Mouse (Mus musculus) heart, embryonic 11.5 days (tissue): ENCODE measurements around the gene Rgs16. TPM values are rescaled to one million over a fixed set of nuclear protein-coding genes. Genes with fewer than 3 reads are reported as not detected.

Experiments used
- ATAC-seq: fragments of 200-750 bp; cut with Nextera tagmentation; replicated peaks from 2 replicates; pipeline ENCODE4 v1.8.0; 2017; ENCODE audit warnings: moderate library complexity; ENCODE audit not compliant: insufficient number of reproducible peaks, low FRiP score, low TSS enrichment
- H3K27ac ChIP-seq: fragments of 300-500 bp; sonication (generic); 2 replicates; pipeline ENCODE4 v1.5.1; 2014; ENCODE audit warnings: mild to moderate bottlenecking, low read depth, low read length
- H3K27me3 ChIP-seq: fragments of 300-500 bp; sonication (generic); 2 replicates; pipeline ENCODE4 v1.6.1; 2014; ENCODE audit warnings: mild to moderate bottlenecking, low read length, mixed read lengths; ENCODE audit not compliant: control insufficient read depth, insufficient read depth
- H3K36me3 ChIP-seq: fragments of 300-500 bp; sonication (generic); 2 replicates; pipeline ENCODE4 v1.6.1; 2014; ENCODE audit warnings: mild to moderate bottlenecking, low read length, moderate library complexity, mixed read lengths; ENCODE audit not compliant: control insufficient read depth, insufficient read depth
- H3K4me1 ChIP-seq: fragments of 300-500 bp; sonication (generic); 2 replicates; pipeline ENCODE4 v1.6.1; 2014; ENCODE audit warnings: low read length; ENCODE audit not compliant: control insufficient read depth, insufficient read depth
- H3K4me2 ChIP-seq: fragments of 300-500 bp; sonication (generic); 2 replicates; pipeline ENCODE4 v1.6.1; 2014; ENCODE audit warnings: mild to moderate bottlenecking, moderate library complexity
- H3K4me3 ChIP-seq: fragments of 300-500 bp; sonication (generic); 2 replicates; pipeline ENCODE4 v1.5.1; 2014; ENCODE audit warnings: low read depth, low read length
- H3K9ac ChIP-seq: fragments of 300-500 bp; sonication (generic); 2 replicates; pipeline ENCODE4 v1.6.1; 2014; ENCODE audit warnings: mild to moderate bottlenecking, low read depth, low read length, moderate library complexity
- H3K9me3 ChIP-seq: fragments of 300-500 bp; sonication (generic); replicated peaks from 2 replicates; pipeline ENCODE4 v1.6.1; 2016; ENCODE audit warnings: low read length; ENCODE audit not compliant: control insufficient read depth
- WGBS: fragments of 180-500 bp; shearing (Covaris S2); extraction: QIAGEN DNeasy Blood & Tissue Kit; methylation state at CpG from one replicate; pipeline ENCODE4 v1.1.7; 2014; ENCODE audit not compliant: insufficient replicate concordance; 5-methylcytosine and 5-hydroxymethylcytosine counted together
- polyA plus RNA-seq: library from polyadenylated mRNA; unstranded; fragments of >200 nt; fragmentation: Nextera tagmentation; extraction: Ambion mirVana; gene quantifications from 2 replicates; pipeline ENCODE4 v1.2.1, GENCODE M21; 2014

Gene Rgs16
- polyA plus RNA-seq, 1 experiment from 2014 or later: 1.0 TPM

GRCm38 (mm10) chr1:153750054-153750453 is 9.9 kb downstream of the Rgs16 start:
- H3K4me2 ChIP-seq: peak overlapping the region; percentile 71
- peak overlapping the region; percentile 83 for H3K9ac ChIP-seq
- peak overlapping the region; percentile 49 for H3K4me3 ChIP-seq
- H3K36me3 ChIP-seq: no peaks in the 10 kb centered on the region
- H3K27me3 ChIP-seq: peaks cover 3% of the 10 kb centered on the region; the same call in 1 of the 2 replicates
- no peak for ATAC-seq
- 60% methylated on average over 6 of the region's 6 CpGs for WGBS
- H3K27ac ChIP-seq: no peak overlapping the region
- peaks cover 10% of the 10 kb centered on the region for H3K4me1 ChIP-seq
- no peaks in the 10 kb centered on the region for H3K9me3 ChIP-seq

DNA sequence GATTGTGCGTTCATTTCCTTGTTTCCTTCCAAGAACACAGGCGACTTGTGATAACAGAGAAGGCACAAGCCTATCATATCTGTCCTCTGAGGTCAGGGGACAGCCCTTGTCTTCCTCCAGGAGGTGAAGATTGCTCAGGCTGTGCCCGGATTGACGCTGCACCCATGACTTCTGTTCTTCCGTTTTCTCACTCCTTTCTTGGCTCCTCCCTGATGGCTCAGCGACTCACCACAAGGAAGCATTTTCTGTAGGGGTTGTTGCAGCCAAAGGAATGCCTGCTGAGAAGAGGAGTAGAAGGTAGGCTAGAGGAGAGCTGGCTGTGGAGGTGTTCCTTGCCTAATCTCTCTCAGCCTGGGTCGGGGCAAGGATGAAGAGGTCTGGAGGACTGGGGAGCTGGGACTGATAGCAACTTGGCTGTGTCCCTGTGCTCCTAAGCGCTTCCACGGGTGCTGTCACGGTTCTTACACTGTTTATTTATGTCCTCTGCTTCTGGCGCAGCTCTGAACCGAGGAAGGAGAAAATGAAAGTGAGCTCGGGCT is 11.7 kb downstream of the Rgs16 start:
- ATAC-seq: no peak
- peak overlapping the region; percentile 57 for H3K4me2 ChIP-seq
- 0 out of 2 replicates have a peak overlapping the region, but pooled peaks have one; percentile 54 for H3K27ac ChIP-seq
- no peaks in the 10 kb centered on the region for H3K9me3 ChIP-seq
- WGBS: 20% methylated on average over 13 of the region's 13 CpGs
- peaks cover 3% of the 10 kb centered on the region; the same call in 1 of the 2 replicates for H3K27me3 ChIP-seq
- peak overlapping the region; percentile 35 for H3K4me3 ChIP-seq
- H3K36me3 ChIP-seq: no peaks in the 10 kb centered on the region
- H3K4me1 ChIP-seq: peaks cover 10% of the 10 kb centered on the region
- H3K9ac ChIP-seq: peak overlapping the region; percentile 60

DNA sequence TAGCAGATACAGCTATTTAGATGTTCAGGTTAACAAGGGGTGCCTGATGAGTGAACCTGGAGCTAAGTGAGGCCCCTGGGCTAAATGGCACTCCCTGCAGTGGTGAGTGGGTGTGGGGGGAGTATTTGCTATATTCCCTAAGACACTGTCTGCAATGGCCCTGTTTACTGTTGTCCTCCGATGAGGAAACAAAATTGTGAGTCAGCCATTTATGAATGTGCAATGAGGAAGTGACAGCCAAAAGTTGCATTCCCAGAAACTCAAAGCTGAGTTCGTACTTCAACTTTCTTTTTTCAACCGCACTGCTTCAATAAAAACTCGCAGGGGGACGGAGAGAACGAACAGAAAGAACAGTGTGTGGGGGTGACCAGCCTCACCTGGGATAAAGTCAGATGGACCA is 12.4 kb downstream of the Rgs16 start:
- no peak overlapping the region for H3K9ac ChIP-seq
- no peaks in the 10 kb centered on the region for H3K36me3 ChIP-seq
- 0 out of 2 replicates have a peak overlapping the region, but pooled peaks have one; percentile 35 for H3K4me3 ChIP-seq
- 83% methylated on average over 6 of the region's 6 CpGs for WGBS
- peak overlapping the region; percentile 57 for H3K4me2 ChIP-seq
- peaks cover 3% of the 10 kb centered on the region; the same call in 1 of the 2 replicates for H3K27me3 ChIP-seq
- H3K9me3 ChIP-seq: no peaks in the 10 kb centered on the region
- H3K4me1 ChIP-seq: peaks cover 10% of the 10 kb centered on the region
- no peak overlapping the region for H3K27ac ChIP-seq
- ATAC-seq: no peak

DNA sequence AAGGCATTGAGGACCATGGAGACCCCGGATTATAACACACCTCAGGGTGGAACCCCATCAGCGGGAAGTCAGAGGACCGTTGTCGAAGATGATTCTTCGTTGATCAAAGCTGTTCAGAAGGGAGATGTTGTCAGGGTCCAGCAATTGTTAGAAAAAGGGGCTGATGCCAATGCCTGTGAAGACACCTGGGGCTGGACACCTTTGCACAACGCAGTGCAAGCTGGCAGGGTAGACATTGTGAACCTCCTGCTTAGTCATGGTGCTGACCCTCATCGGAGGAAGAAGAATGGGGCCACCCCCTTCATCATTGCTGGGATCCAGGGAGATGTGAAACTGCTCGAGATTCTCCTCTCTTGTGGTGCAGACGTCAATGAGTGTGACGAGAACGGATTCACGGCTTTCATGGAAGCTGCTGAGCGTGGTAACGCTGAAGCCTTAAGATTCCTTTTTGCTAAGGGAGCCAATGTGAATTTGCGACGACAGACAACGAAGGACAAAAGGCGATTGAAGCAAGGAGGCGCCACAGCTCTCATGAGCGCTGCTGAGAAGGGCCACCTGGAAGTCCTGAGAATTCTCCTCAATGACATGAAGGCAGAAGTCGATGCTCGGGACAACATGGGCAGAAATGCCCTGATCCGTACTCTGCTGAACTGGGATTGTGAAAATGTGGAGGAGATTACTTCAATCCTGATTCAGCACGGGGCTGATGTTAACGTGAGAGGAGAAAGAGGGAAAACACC is 13.7 kb downstream of the Rgs16 start:
- 54% methylated on average over 25 of the region's 25 CpGs for WGBS
- ATAC-seq: no peak
- 0 out of 2 replicates have a peak overlapping the region, but pooled peaks have one; percentile 8 for H3K4me2 ChIP-seq
- H3K9me3 ChIP-seq: no peaks in the 10 kb centered on the region
- 0 out of 2 replicates have a peak, but pooled peaks cover 2% of the 10 kb centered on the region for H3K4me1 ChIP-seq
- no peak overlapping the region for H3K9ac ChIP-seq
- H3K27ac ChIP-seq: no peak overlapping the region
- peaks cover 3% of the 10 kb centered on the region; the same call in 1 of the 2 replicates for H3K27me3 ChIP-seq
- no peaks in the 10 kb centered on the region for H3K36me3 ChIP-seq
- no peak overlapping the region for H3K4me3 ChIP-seq

- Histone ChIP-seq H3K36me3 (no peaks in the 10 kb centered on the region), H3K9ac (no peak overlapping the region), H3K4me2 (no peak overlapping the region), H3K27me3 (no peaks in the 10 kb centered on the region), H3K27ac (no peak overlapping the region), H3K4me3 (no peak overlapping the region), H3K9me3 (no peaks in the 10 kb centered on the region), H3K4me1 (no peaks in the 10 kb centered on the region)
- 81% methylated on average over 11 of the region's 11 CpGs for WGBS
- ATAC-seq: no peak
Observed at GRCm38 (mm10) chr1:153764136-153764535, 24.0 kb downstream of the Rgs16 start.

DNA sequence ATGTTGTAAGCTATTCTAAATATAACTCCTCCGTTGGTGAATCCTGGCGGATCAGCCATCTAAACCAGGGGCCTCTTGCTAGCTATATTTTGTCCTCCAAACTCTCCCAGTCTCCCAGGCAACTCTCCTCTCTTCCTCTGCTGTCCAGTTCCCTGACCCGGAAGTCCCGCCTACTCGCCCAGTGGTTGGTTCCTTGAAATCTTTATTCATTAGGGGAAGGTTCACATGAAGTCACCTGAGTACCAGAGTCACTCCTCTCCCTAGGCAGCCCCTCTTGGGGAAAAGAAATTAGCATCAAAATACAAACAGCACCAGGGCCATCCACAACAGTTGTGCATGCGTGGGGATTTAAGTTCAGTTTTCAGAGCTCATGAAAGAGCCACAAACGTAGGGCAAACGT is 26.1 kb downstream of the Rgs16 start:
- ATAC-seq: no peak
- no peaks in the 10 kb centered on the region for H3K9me3 ChIP-seq
- 47% methylated on average over 8 of the region's 8 CpGs for WGBS
- H3K4me2 ChIP-seq: no peak overlapping the region
- H3K4me3 ChIP-seq: no peak overlapping the region
- no peaks in the 10 kb centered on the region for H3K4me1 ChIP-seq
- no peak overlapping the region for H3K9ac ChIP-seq
- no peak overlapping the region for H3K27ac ChIP-seq
- H3K36me3 ChIP-seq: no peaks in the 10 kb centered on the region
- H3K27me3 ChIP-seq: no peaks in the 10 kb centered on the region

- Histone ChIP-seq H3K27ac (no peak overlapping the region), H3K27me3 (no peaks in the 10 kb centered on the region), H3K9me3 (no peaks in the 10 kb centered on the region), H3K36me3 (no peaks in the 10 kb centered on the region), H3K4me2 (no peak overlapping the region), H3K4me1 (no peaks in the 10 kb centered on the region), H3K4me3 (no peak overlapping the region), H3K9ac (no peak overlapping the region)
- 79% methylated on average over 1 of the region's 1 CpGs for WGBS
- ATAC-seq: no peak
Observed at GRCm38 (mm10) chr1:153767281-153767680, 27.1 kb downstream of the Rgs16 start.

- Histone ChIP-seq H3K9ac (no peak overlapping the region), H3K27me3 (no peaks in the 10 kb centered on the region), H3K4me2 (no peak overlapping the region), H3K4me1 (no peaks in the 10 kb centered on the region), H3K27ac (no peak overlapping the region), H3K36me3 (no peaks in the 10 kb centered on the region), H3K4me3 (no peak overlapping the region), H3K9me3 (no peaks in the 10 kb centered on the region)
- 82% methylated on average over 5 of the region's 5 CpGs for WGBS
- no peak for ATAC-seq
Observed at GRCm38 (mm10) chr1:153768465-153768864, 28.3 kb downstream of the Rgs16 start.
